Mouse (Mus musculus): ENCODE measurements at regions not wholly inside any gene's neighbourhood (a gene's known extent, or its start where the extent isn't known, plus 50 kb on each side); places are given as distances from the start of the nearest gene placed in this dataset.

- DNase-seq = no peak
Measured at GRCm38 (mm10) chr17:87501098-87501497, 54.4 kb upstream of the Calm2 start.

- no peak for DNase-seq
Measured at GRCm38 (mm10) chr17:87501687-87502387, 55.1 kb upstream of the Calm2 start.

- DNase-seq = no peak
Measured at GRCm38 (mm10) chr17:87502388-87503369, 55.9 kb upstream of the Calm2 start.

GRCm38 (mm10) chr17:87503491-87503890, 56.8 kb upstream of the Calm2 start:
- no peak for DNase-seq

GRCm38 (mm10) chr17:87504960-87505681, 58.4 kb upstream of the Calm2 start:
- no peak for DNase-seq

- DNase-seq = no peak
Measured at GRCm38 (mm10) chr17:87507848-87508247, 61.1 kb upstream of the Calm2 start.

- no peak for DNase-seq
Measured at GRCm38 (mm10) chr17:87508582-87509253, 62.0 kb upstream of the Calm2 start.

GRCm38 (mm10) chr17:87512000-87512611, 65.4 kb upstream of the Calm2 start:
- no peak for DNase-seq

- no peak for DNase-seq
Measured at GRCm38 (mm10) chr17:87513822-87514221, 67.1 kb upstream of the Calm2 start.

- DNase-seq = no peak
Measured at GRCm38 (mm10) chr17:87514366-87515126, 67.8 kb upstream of the Calm2 start.

GRCm38 (mm10) chr17:87517258-87517657, 70.5 kb upstream of the Calm2 start:
- DNase-seq = no peak

- DNase-seq = peak; percentile 38
Measured at GRCm38 (mm10) chr17:87519454-87519853, 72.7 kb upstream of the Calm2 start.

- no peak for DNase-seq
Measured at GRCm38 (mm10) chr17:87520841-87521240, 74.1 kb upstream of the Calm2 start.

GRCm38 (mm10) chr17:87521622-87522151, 75.0 kb upstream of the Calm2 start:
- no peak for DNase-seq

- DNase-seq = no peak
Measured at GRCm38 (mm10) chr17:87522500-87523091, 75.9 kb upstream of the Calm2 start.

- DNase-seq = no peak
Measured at GRCm38 (mm10) chr17:87523643-87524042, 76.9 kb upstream of the Calm2 start.

GRCm38 (mm10) chr17:87527174-87527573, 80.4 kb upstream of the Calm2 start:
- DNase-seq = no peak

- peak; percentile 94 for DNase-seq
Measured at GRCm38 (mm10) chr17:87530162-87530817, 83.6 kb upstream of the Calm2 start.

GRCm38 (mm10) chr17:87530818-87531410, 84.2 kb upstream of the Calm2 start:
- no peak for DNase-seq
